8 mouse cellular contexts compared by ENCODE assay signal in genomic region chrX:140277978-140278729, GRCm38 (mm10).
DNase-seq lines count a peak whose midpoint lies in the region; ATAC-seq and TF ChIP-seq lines count a peak whose summit lies in the region.

No protein-coding gene starts in this region.

- 0 out of 2 replicates have a peak, but pooled peaks have one; percentile 1 for TF ChIP-seq POLR2A in brain, embryonic 14.5 days (IDR thresholded peaks at IDR 0.05; ENCODE audit: borderline replicate concordance, extremely low read depth, insufficient read depth, insufficient read length, poor library complexity, severe bottlenecking)

- no peak for ATAC-seq in heart, embryonic 15.5 days (replicated peaks; ENCODE audit: insufficient number of reproducible peaks, insufficient read depth, low FRiP score, low read depth)
- no peak for ATAC-seq in limb, embryonic 15.5 days (ENCODE audit: insufficient number of reproducible peaks, low FRiP score, low TSS enrichment, low read depth)
- ATAC-seq in granulocyte monocyte progenitor cell, adult 5-6 weeks (replicated peaks; ENCODE audit: poor library complexity, severe bottlenecking) = no peak
- no peak for ATAC-seq in megakaryocyte progenitor cell, adult 5-6 weeks (replicated peaks; ENCODE audit: poor library complexity)

- H3K4me3 ChIP-seq in heart, embryonic 15.5 days = peak overlapping the region; percentile 58
- peak overlapping the region; percentile 64 for H3K4me3 ChIP-seq in hindbrain, embryonic 10.5 days
- H3K4me3 ChIP-seq in limb, embryonic 15.5 days = peak overlapping the region; percentile 52

- no peak for TF ChIP-seq CTCF in brain, embryonic 14.5 days (IDR thresholded peaks at IDR 0.05; ENCODE audit: borderline replicate concordance, extremely low read depth, insufficient read depth, insufficient read length)

- WGBS in heart, embryonic 15.5 days = 9% methylated on average over 62 of the region's 69 CpGs
- WGBS in hindbrain, embryonic 10.5 days = 17% methylated on average over 68 of the region's 69 CpGs
- 15% methylated on average over 44 of the region's 69 CpGs for WGBS in limb, embryonic 15.5 days

- intact Hi-C loops in heart, postnatal 14 days (cut with DNase I) = no loop called here

- H3K27me3 ChIP-seq in heart, embryonic 15.5 days = peaks cover 70% of the 10 kb centered on the region
- H3K27me3 ChIP-seq in hindbrain, embryonic 10.5 days (ENCODE audit: insufficient read depth, poor library complexity, severe bottlenecking) = peaks cover 99% of the 10 kb centered on the region
- peaks cover 79% of the 10 kb centered on the region for H3K27me3 ChIP-seq in limb, embryonic 15.5 days

- no peak for DNase-seq in heart, postnatal 14 days
- peak; percentile 51 for DNase-seq in brain, embryonic 14.5 days (ENCODE audit: low read depth)
- DNase-seq in hindbrain, embryonic 10.5 days (ENCODE audit: low spot score) = peak; percentile 23
- DNase-seq in right cerebral cortex, postnatal 14 days = peak; percentile 21

- H3K4me1 ChIP-seq in heart, embryonic 15.5 days (replicated peaks) = no peaks in the 10 kb centered on the region
- H3K4me1 ChIP-seq in hindbrain, embryonic 10.5 days (replicated peaks) = peaks cover 9% of the 10 kb centered on the region; the same call in 1 of the 2 replicates
- H3K4me1 ChIP-seq in limb, embryonic 15.5 days = 0 out of 2 replicates have a peak, but pooled peaks cover 4% of the 10 kb centered on the region

- H3K36me3 ChIP-seq in heart, embryonic 15.5 days = no peaks in the 10 kb centered on the region
- no peaks in the 10 kb centered on the region for H3K36me3 ChIP-seq in hindbrain, embryonic 10.5 days
- no peaks in the 10 kb centered on the region for H3K36me3 ChIP-seq in limb, embryonic 15.5 days

- no peak overlapping the region for H3K27ac ChIP-seq in heart, embryonic 15.5 days
- H3K27ac ChIP-seq in hindbrain, embryonic 10.5 days = peak overlapping the region; percentile 81
- H3K27ac ChIP-seq in limb, embryonic 15.5 days = no peak overlapping the region

- peak overlapping the region; percentile 42 for H3K9ac ChIP-seq in heart, embryonic 15.5 days
- H3K9ac ChIP-seq in limb, embryonic 15.5 days = peak overlapping the region; percentile 31

- no peaks in the 10 kb centered on the region for H3K9me3 ChIP-seq in heart, embryonic 15.5 days (replicated peaks)
- H3K9me3 ChIP-seq in hindbrain, embryonic 10.5 days = no peaks in the 10 kb centered on the region
- H3K9me3 ChIP-seq in limb, embryonic 15.5 days = no peaks in the 10 kb centered on the region

- H3K4me2 ChIP-seq in heart, embryonic 15.5 days = peak overlapping the region; percentile 93
- peak overlapping the region; percentile 84 for H3K4me2 ChIP-seq in limb, embryonic 15.5 days

Comparison
In these comparisons a context has a peak if more than half of its experiments do, and no peak if none do; other contexts are left out.
1. DNase-seq: peak in brain, embryonic 14.5 days (single experiment), hindbrain, embryonic 10.5 days (single experiment) and right cerebral cortex, postnatal 14 days (single experiment); none in heart, postnatal 14 days (0 of 2).
2. Peak in every context shown above with its lines, with median percentiles within 50 percentile points of each other: H3K4me3 ChIP-seq.